Mouse (Mus musculus) gastrocnemius, adult 2 months (tissue): ENCODE measurements around the gene Slit1. TPM values are rescaled to one million over a fixed set of nuclear protein-coding genes. Genes with fewer than 3 reads are reported as not detected.

Experiments used
- DNase-seq: peaks from one replicate; pipeline ENCODE4 v3.0.0; 2022
- H3K27ac ChIP-seq: fragments of 200-600 bp; 2 replicates; pipeline ENCODE4 v1.8.1; 2022; ENCODE audit warnings: mild to moderate bottlenecking
- H3K4me3 ChIP-seq: fragments of 200-600 bp; 2 replicates; pipeline ENCODE4 v1.8.1; 2022; ENCODE audit warnings: mild to moderate bottlenecking, moderate library complexity
- CTCF ChIP-seq: fragments of 200-600 bp; IDR thresholded peaks from 2 replicates; pipeline ENCODE4 v1.8.1; 2022; ENCODE audit warnings: antibody characterized with exemption, mild to moderate bottlenecking, moderate library complexity
- intact Hi-C: fragments of 180-260 bp; cut with DNase I; formaldehyde crosslinking; loops from one replicate; pipeline ENCODE4 v1.15.1; 2025
- long read RNA-seq, 2 experiments: library from polyadenylated mRNA; stranded (forward); transcript quantifications; one replicate each; pipeline ENCODE4 v2.0.0; 2021
- total RNA-seq, 2 experiments: library from RNA; stranded (reverse); gene quantifications; 2 replicates each; pipeline ENCODE4 v1.2.3; 2021

Gene Slit1
- under 1 TPM; 0.28 to 0.81 TPM for total RNA-seq
- long read RNA-seq, experiment 1, partial matches to known transcripts: 0 of 1 reads
- long read RNA-seq, experiment 1, other reads (novel, unspliced or antisense): 1 of 1 reads
- long read RNA-seq, experiment 2, partial matches to known transcripts: 0 of 1 reads
- long read RNA-seq, experiment 2, other reads (novel, unspliced or antisense): 1 of 1 reads

DNA sequence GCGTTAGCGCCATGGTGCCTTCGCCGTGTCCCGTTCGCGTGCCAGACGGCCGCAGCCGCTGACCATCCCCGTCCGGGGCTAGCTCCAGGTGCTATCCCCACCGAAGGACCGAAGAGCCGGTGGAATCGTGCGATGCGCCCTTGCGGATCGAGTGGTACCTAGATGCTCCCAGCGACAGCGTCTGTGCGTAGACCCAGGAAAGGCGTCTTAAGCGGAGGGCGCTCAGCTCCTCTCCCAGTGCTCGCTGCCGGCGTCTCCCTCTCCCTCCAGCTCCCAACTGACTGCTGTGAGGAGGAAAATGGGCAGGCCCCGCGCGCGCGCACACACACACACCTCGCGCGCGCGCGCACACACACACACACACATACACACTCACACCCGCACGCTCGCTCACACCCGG is at the start of gene Slit1:
Gene Slit1, minus strand, starts transcription at position 270 of the 400 bp plus-strand sequence.
- DNase-seq: no peak
- TF ChIP-seq CTCF: no peak
- peak within 1 kb of the TSS; percentile 15; the same call in 1 of the 2 replicates for H3K4me3 ChIP-seq
- no peak within 1 kb of the TSS for H3K27ac ChIP-seq
- intact Hi-C loops: no loop called here

GRCm38 (mm10) chr19:41792934-41793486 is 49.5 kb upstream of the Slit1 start:
- Histone ChIP-seq H3K4me3 (no peak overlapping the region), H3K27ac (no peak overlapping the region)
- TF ChIP-seq CTCF: no peak
- DNase-seq: no peak
- intact Hi-C loops: no loop called here

- H3K4me3 ChIP-seq: no peak overlapping the region
- TF ChIP-seq CTCF: peak; percentile 59
- no peak overlapping the region for H3K27ac ChIP-seq
- intact Hi-C loops: no loop called here
- DNase-seq: no peak
These were observed 47.9 kb upstream of the Slit1 start for GRCm38 (mm10) chr19:41791384-41791783.

- TF ChIP-seq CTCF: no peak
- Histone ChIP-seq H3K4me3 (no peak overlapping the region), H3K27ac (no peak overlapping the region)
- intact Hi-C loops: no loop called here
- DNase-seq: no peak
These were observed 45.9 kb upstream of the Slit1 start for GRCm38 (mm10) chr19:41789110-41789961.

GRCm38 (mm10) chr19:41786896-41787295 is 43.4 kb upstream of the Slit1 start:
- Histone ChIP-seq H3K4me3 (no peak overlapping the region), H3K27ac (no peak overlapping the region)
- no peak for DNase-seq
- intact Hi-C loops: no loop called here
- TF ChIP-seq CTCF: no peak

DNA sequence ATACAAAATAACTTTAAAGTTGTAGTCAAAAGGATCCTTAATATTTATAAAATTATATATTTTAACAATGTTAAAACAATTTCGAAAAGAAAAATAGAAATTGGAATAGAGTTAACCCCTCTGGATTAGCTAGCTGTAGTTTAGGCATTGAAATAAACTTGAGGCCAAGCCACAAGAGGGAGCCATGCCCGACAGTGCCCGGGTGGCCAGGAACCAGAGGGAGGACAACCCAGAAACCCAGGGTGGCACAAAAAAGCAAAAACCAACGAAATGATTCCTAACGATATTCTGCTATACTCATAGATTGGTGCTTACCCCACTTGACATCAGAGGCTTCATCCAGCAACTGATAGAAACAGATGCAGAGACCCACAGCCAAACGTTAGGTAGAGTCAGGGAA is 34.0 kb upstream of the Slit1 start:
- intact Hi-C loops: no loop called here
- peak; percentile 68 for TF ChIP-seq CTCF
- H3K4me3 ChIP-seq: no peak overlapping the region
- H3K27ac ChIP-seq: peak overlapping the region; percentile 53
- peak; percentile 61 for DNase-seq

DNA sequence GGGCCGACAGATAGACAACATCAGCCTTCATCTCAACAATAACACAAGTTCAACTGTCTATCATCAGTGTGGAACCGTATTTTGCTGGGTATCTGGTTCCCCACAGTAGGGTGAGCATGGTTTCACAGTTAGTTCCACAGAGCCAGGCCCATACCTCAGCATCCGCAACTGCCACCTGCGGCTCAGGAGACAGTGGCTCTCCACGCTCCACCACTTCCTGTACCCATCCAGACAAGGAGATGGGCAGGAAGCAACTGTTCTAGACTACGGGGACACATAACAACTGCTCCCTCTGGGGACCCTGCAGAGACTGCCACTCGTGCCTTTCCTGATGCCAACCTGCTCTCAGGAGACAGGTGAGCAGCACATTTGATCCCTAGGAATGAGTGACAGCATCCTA is 25.2 kb upstream of the Slit1 start:
- Histone ChIP-seq H3K27ac (no peak overlapping the region), H3K4me3 (no peak overlapping the region)
- intact Hi-C loops: loop anchor here (10.0 kb wide), 2 partner anchors 324 to 684 kb away; no protein-coding TSS in a partner anchor
- TF ChIP-seq CTCF: no peak
- no peak for DNase-seq

- no peak for TF ChIP-seq CTCF
- no peak for DNase-seq
- intact Hi-C loops: loop anchor here (10.0 kb wide), 2 partner anchors 322 to 682 kb away; no protein-coding TSS in a partner anchor
These were observed 23.2 kb upstream of the Slit1 start for GRCm38 (mm10) chr19:41766628-41767027.

GRCm38 (mm10) chr19:41763870-41764660 is 20.6 kb upstream of the Slit1 start:
- peak; percentile 85 for DNase-seq
- Histone ChIP-seq H3K4me3 (no peak overlapping the region), H3K27ac (no peak overlapping the region)
- intact Hi-C loops: loop anchor here (1.0 to 10.0 kb wide), 5 partner anchors 108 to 679 kb away; no protein-coding TSS in a partner anchor
- no peak; the same call in 1 of the 2 replicates for TF ChIP-seq CTCF

More at GRCm38 (mm10) chr19:41766628-41767027, 23.2 kb upstream of the Slit1 start:
- Histone ChIP-seq H3K27ac (no peak overlapping the region), H3K4me3 (no peak overlapping the region)

DNA sequence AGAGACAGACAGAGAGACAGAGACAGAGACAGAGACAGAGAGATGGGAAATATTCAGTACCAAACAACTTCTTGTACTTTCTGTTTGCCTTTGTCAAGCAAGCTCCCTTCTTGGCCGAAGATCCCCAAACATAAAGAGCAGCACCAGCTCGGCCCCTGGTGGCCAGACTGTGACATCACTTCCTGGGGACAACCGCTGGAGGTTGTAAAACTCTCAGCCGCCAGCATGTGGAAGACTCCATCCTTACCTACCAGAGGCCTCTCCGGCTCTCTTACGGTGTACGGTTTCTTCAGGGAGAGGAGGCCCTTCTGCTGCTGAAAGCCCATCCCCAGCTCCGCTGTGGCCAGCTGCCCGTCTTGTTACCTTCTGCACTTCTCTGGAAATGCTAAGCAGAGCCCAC is 18.1 kb upstream of the Slit1 start:
- TF ChIP-seq CTCF: peak; percentile 50
- no peak overlapping the region for H3K4me3 ChIP-seq
- DNase-seq: no peak
- intact Hi-C loops: loop anchor here (5.0 to 10.0 kb wide), 3 partner anchors 129 to 677 kb away; no protein-coding TSS in a partner anchor
- H3K27ac ChIP-seq: no peak overlapping the region

GRCm38 (mm10) chr19:41759765-41760164 is 16.3 kb upstream of the Slit1 start:
- H3K4me3 ChIP-seq: no peak overlapping the region
- DNase-seq: no peak
- intact Hi-C loops: loop anchor here (5.0 to 10.0 kb wide), 3 partner anchors 127 to 675 kb away; no protein-coding TSS in a partner anchor
- no peak overlapping the region for H3K27ac ChIP-seq
- no peak for TF ChIP-seq CTCF

DNA sequence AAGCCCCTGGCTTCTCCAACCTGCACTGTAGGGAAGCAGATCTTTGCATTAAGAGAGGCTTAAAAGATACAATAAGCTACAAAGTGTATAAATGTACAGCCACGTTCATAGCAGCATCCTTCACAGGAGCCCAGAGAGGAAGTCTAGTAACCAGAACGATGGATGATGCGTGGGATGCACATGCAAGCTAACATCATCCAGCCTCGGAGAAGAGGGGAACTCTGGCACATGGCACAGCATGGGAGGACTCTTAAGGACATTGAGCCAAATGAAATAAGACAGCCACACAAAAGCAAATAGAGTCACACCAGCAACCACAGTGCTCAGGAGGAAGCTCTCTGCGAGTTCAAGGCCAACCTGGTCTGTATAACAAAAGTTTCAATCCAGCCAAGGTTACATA is 15.8 kb upstream of the Slit1 start:
- DNase-seq: no peak
- intact Hi-C loops: no loop called here
- no peak overlapping the region for H3K4me3 ChIP-seq

More for the DNA sequence above, 15.8 kb upstream of the Slit1 start:
- no peak for TF ChIP-seq CTCF
- no peak overlapping the region for H3K27ac ChIP-seq
